Mouse (Mus musculus): ENCODE measurements around the gene Cacna2d3. TPM values are rescaled to one million over a fixed set of nuclear protein-coding genes. Genes with fewer than 3 reads are reported as not detected.

Cacna2d3 gene
- polyA plus RNA-seq, 1 experiment from 2014 or later: 16.2 TPM

GRCm38 (mm10) chr14:28980482-28980881 lies 741.2 kb downstream of the Cacna2d3 start:
- DNase-seq (ENCODE audit: low spot score, missing footprints) (no peak), ATAC-seq (ENCODE audit: low FRiP score) (peak; percentile 59; the same call in 1 of the 2 replicates)
- Histone ChIP-seq H3K9ac (ENCODE audit: low read length) (no peak overlapping the region), H3K27me3 (ENCODE audit: control insufficient read depth, insufficient read depth, low read length) (no peaks in the 10 kb centered on the region), H3K36me3 (ENCODE audit: control insufficient read depth, insufficient read depth, low read length) (no peaks in the 10 kb centered on the region), H3K27ac (ENCODE audit: low read depth, low read length) (no peak overlapping the region), H3K4me2 (no peak overlapping the region), H3K4me3 (ENCODE audit: low read depth, low read length) (no peak overlapping the region), H3K4me1 (ENCODE audit: control insufficient read depth, insufficient read depth, low read length) (no peaks in the 10 kb centered on the region), H3K9me3 (ENCODE audit: control insufficient read depth, low read length) (no peaks in the 10 kb centered on the region)
- 30% methylated on average over 3 of the region's 3 CpGs for WGBS

- WGBS: 93% methylated on average over 2 of the region's 2 CpGs
These were observed 742.4 kb downstream of the Cacna2d3 start for GRCm38 (mm10) chr14:28979230-28979629.

GRCm38 (mm10) chr14:28972620-28973019 lies 749.0 kb downstream of the Cacna2d3 start:
- no peak overlapping the region for H3K4me2 ChIP-seq
- 33% methylated on average over 5 of the region's 5 CpGs for WGBS
- DNase-seq (ENCODE audit: low spot score, missing footprints) (no peak), ATAC-seq (ENCODE audit: low FRiP score) (no peak)
- H3K27me3 ChIP-seq (ENCODE audit: control insufficient read depth, insufficient read depth, low read length): no peaks in the 10 kb centered on the region
- H3K36me3 ChIP-seq (ENCODE audit: control insufficient read depth, insufficient read depth, low read length): no peaks in the 10 kb centered on the region
- no peak overlapping the region for H3K4me3 ChIP-seq (ENCODE audit: low read depth, low read length)
- no peak overlapping the region for H3K9ac ChIP-seq (ENCODE audit: low read length)
- no peaks in the 10 kb centered on the region for H3K9me3 ChIP-seq (ENCODE audit: control insufficient read depth, low read length)
- H3K4me1 ChIP-seq (ENCODE audit: control insufficient read depth, insufficient read depth, low read length): peaks cover 2% of the 10 kb centered on the region; the same call in 1 of the 2 replicates
- no peak overlapping the region for H3K27ac ChIP-seq (ENCODE audit: low read depth, low read length)

More at GRCm38 (mm10) chr14:28979230-28979629, 742.4 kb downstream of the Cacna2d3 start:
- Histone ChIP-seq H3K4me1 (ENCODE audit: control insufficient read depth, insufficient read depth, low read length) (no peaks in the 10 kb centered on the region), H3K36me3 (ENCODE audit: control insufficient read depth, insufficient read depth, low read length) (no peaks in the 10 kb centered on the region), H3K27ac (ENCODE audit: low read depth, low read length) (no peak overlapping the region), H3K27me3 (ENCODE audit: control insufficient read depth, insufficient read depth, low read length) (no peaks in the 10 kb centered on the region), H3K4me2 (no peak overlapping the region), H3K4me3 (ENCODE audit: low read depth, low read length) (no peak overlapping the region), H3K9me3 (ENCODE audit: control insufficient read depth, low read length) (no peaks in the 10 kb centered on the region), H3K9ac (ENCODE audit: low read length) (no peak overlapping the region)
- no peak for DNase-seq (ENCODE audit: low spot score, missing footprints)
- no peak for ATAC-seq (ENCODE audit: low FRiP score)

- ATAC-seq (ENCODE audit: low FRiP score): no peak
- 93% methylated on average over 4 of the region's 4 CpGs for WGBS
- Histone ChIP-seq H3K9me3 (ENCODE audit: control insufficient read depth, low read length) (no peaks in the 10 kb centered on the region), H3K36me3 (ENCODE audit: control insufficient read depth, insufficient read depth, low read length) (no peaks in the 10 kb centered on the region), H3K4me3 (ENCODE audit: low read depth, low read length) (no peak overlapping the region), H3K4me1 (ENCODE audit: control insufficient read depth, insufficient read depth, low read length) (peaks cover 2% of the 10 kb centered on the region; the same call in 1 of the 2 replicates), H3K27ac (ENCODE audit: low read depth, low read length) (no peak overlapping the region), H3K27me3 (ENCODE audit: control insufficient read depth, insufficient read depth, low read length) (no peaks in the 10 kb centered on the region), H3K9ac (ENCODE audit: low read length) (no peak overlapping the region), H3K4me2 (no peak overlapping the region)
- no peak for DNase-seq (ENCODE audit: low spot score, missing footprints)
These were observed 752.4 kb downstream of the Cacna2d3 start for GRCm38 (mm10) chr14:28969247-28969646.

- DNase-seq (ENCODE audit: low spot score, missing footprints) (peak; percentile 65), ATAC-seq (ENCODE audit: low FRiP score) (no peak)
- Histone ChIP-seq H3K9me3 (ENCODE audit: control insufficient read depth, low read length) (no peaks in the 10 kb centered on the region), H3K4me3 (ENCODE audit: low read depth, low read length) (no peak overlapping the region), H3K9ac (ENCODE audit: low read length) (no peak overlapping the region), H3K4me2 (no peak overlapping the region), H3K36me3 (ENCODE audit: control insufficient read depth, insufficient read depth, low read length) (no peaks in the 10 kb centered on the region), H3K4me1 (ENCODE audit: control insufficient read depth, insufficient read depth, low read length) (no peaks in the 10 kb centered on the region), H3K27ac (ENCODE audit: low read depth, low read length) (no peak overlapping the region), H3K27me3 (ENCODE audit: control insufficient read depth, insufficient read depth, low read length) (no peaks in the 10 kb centered on the region)
These were observed 754.8 kb downstream of the Cacna2d3 start for GRCm38 (mm10) chr14:28966881-28967280.

GRCm38 (mm10) chr14:28961379-28961778 lies 760.3 kb downstream of the Cacna2d3 start:
- Histone ChIP-seq H3K4me1 (ENCODE audit: control insufficient read depth, insufficient read depth, low read length) (peaks cover 30% of the 10 kb centered on the region), H3K4me3 (ENCODE audit: low read depth, low read length) (no peak overlapping the region), H3K27ac (ENCODE audit: low read depth, low read length) (no peak overlapping the region), H3K36me3 (ENCODE audit: control insufficient read depth, insufficient read depth, low read length) (no peaks in the 10 kb centered on the region), H3K9me3 (ENCODE audit: control insufficient read depth, low read length) (no peaks in the 10 kb centered on the region), H3K9ac (ENCODE audit: low read length) (no peak overlapping the region), H3K4me2 (no peak overlapping the region), H3K27me3 (ENCODE audit: control insufficient read depth, insufficient read depth, low read length) (no peaks in the 10 kb centered on the region)
- peak; percentile 75 for DNase-seq (ENCODE audit: low spot score, missing footprints)
- WGBS: 79% methylated on average over 5 of the region's 5 CpGs
- no peak for ATAC-seq (ENCODE audit: low FRiP score)

GRCm38 (mm10) chr14:28959042-28959441 lies 762.6 kb downstream of the Cacna2d3 start:
- ATAC-seq (ENCODE audit: low FRiP score): peak; percentile 53
- DNase-seq (ENCODE audit: low spot score, missing footprints): peak; percentile 92
- 20% methylated on average over 3 of the region's 3 CpGs for WGBS
- H3K9ac ChIP-seq (ENCODE audit: low read length): no peak overlapping the region; the same call in 1 of the 2 replicates
- no peaks in the 10 kb centered on the region for H3K36me3 ChIP-seq (ENCODE audit: control insufficient read depth, insufficient read depth, low read length)
- H3K4me3 ChIP-seq (ENCODE audit: low read depth, low read length): no peak overlapping the region
- peaks cover 52% of the 10 kb centered on the region for H3K4me1 ChIP-seq (ENCODE audit: control insufficient read depth, insufficient read depth, low read length)
- H3K9me3 ChIP-seq (ENCODE audit: control insufficient read depth, low read length): no peaks in the 10 kb centered on the region
- no peaks in the 10 kb centered on the region for H3K27me3 ChIP-seq (ENCODE audit: control insufficient read depth, insufficient read depth, low read length)
- no peak overlapping the region for H3K4me2 ChIP-seq
- peak overlapping the region; percentile 92 for H3K27ac ChIP-seq (ENCODE audit: low read depth, low read length)

- H3K27ac ChIP-seq (ENCODE audit: low read depth, low read length): peak overlapping the region; percentile 92
- 7% methylated on average over 6 of the region's 6 CpGs for WGBS
- H3K9me3 ChIP-seq (ENCODE audit: control insufficient read depth, low read length): no peaks in the 10 kb centered on the region
- no peak overlapping the region for H3K4me3 ChIP-seq (ENCODE audit: low read depth, low read length)
- no peak overlapping the region; the same call in 1 of the 2 replicates for H3K9ac ChIP-seq (ENCODE audit: low read length)
- ATAC-seq (ENCODE audit: low FRiP score) (peak; percentile 90), DNase-seq (ENCODE audit: low spot score, missing footprints) (peak; percentile 97)
- no peaks in the 10 kb centered on the region for H3K36me3 ChIP-seq (ENCODE audit: control insufficient read depth, insufficient read depth, low read length)
- H3K4me1 ChIP-seq (ENCODE audit: control insufficient read depth, insufficient read depth, low read length): peaks cover 58% of the 10 kb centered on the region
- H3K4me2 ChIP-seq: no peak overlapping the region
- no peaks in the 10 kb centered on the region for H3K27me3 ChIP-seq (ENCODE audit: control insufficient read depth, insufficient read depth, low read length)
These were observed 763.3 kb downstream of the Cacna2d3 start for GRCm38 (mm10) chr14:28958131-28959015.

- peak; percentile 71 for ATAC-seq (ENCODE audit: low FRiP score)
- no peak overlapping the region for H3K4me2 ChIP-seq
- H3K27me3 ChIP-seq (ENCODE audit: control insufficient read depth, insufficient read depth, low read length): no peaks in the 10 kb centered on the region
- H3K9ac ChIP-seq (ENCODE audit: low read length): no peak overlapping the region
- H3K9me3 ChIP-seq (ENCODE audit: control insufficient read depth, low read length): no peaks in the 10 kb centered on the region
- peak; percentile 94 for DNase-seq (ENCODE audit: low spot score, missing footprints)
- H3K36me3 ChIP-seq (ENCODE audit: control insufficient read depth, insufficient read depth, low read length): no peaks in the 10 kb centered on the region
- no peak overlapping the region for H3K4me3 ChIP-seq (ENCODE audit: low read depth, low read length)
- 0% methylated on average over 3 of the region's 3 CpGs for WGBS
- peaks cover 61% of the 10 kb centered on the region for H3K4me1 ChIP-seq (ENCODE audit: control insufficient read depth, insufficient read depth, low read length)
- peak overlapping the region; percentile 64 for H3K27ac ChIP-seq (ENCODE audit: low read depth, low read length)
These were observed 766.5 kb downstream of the Cacna2d3 start for GRCm38 (mm10) chr14:28955181-28955580.
